Mouse (Mus musculus): ENCODE data around the gene Prkag2. TPM values are rescaled to one million over a fixed set of nuclear protein-coding genes. Genes with fewer than 3 reads are reported as not detected.

Prkag2 gene
- polyA plus RNA-seq, 1 experiment from 2014 or later: 4.8 TPM

GRCm38 (mm10) chr5:24950891-24951574, 149.4 kb downstream of the Prkag2 start:
- Histone ChIP-seq H3K9me3 (replicated peaks; ENCODE audit: control insufficient read depth, low read length) (no peaks in the 10 kb centered on the region), H3K9ac (ENCODE audit: low read depth, low read length) (no peak overlapping the region), H3K36me3 (ENCODE audit: control insufficient read depth, insufficient read depth) (no peaks in the 10 kb centered on the region), H3K27ac (ENCODE audit: low read length) (no peak overlapping the region), H3K4me3 (ENCODE audit: low read depth, low read length) (no peak overlapping the region), H3K27me3 (ENCODE audit: control insufficient read depth, insufficient read depth, low read depth, low read length) (no peaks in the 10 kb centered on the region), H3K4me2 (ENCODE audit: low read depth, low read length) (no peak overlapping the region), H3K4me1 (ENCODE audit: control insufficient read depth, low read depth, low read length) (no peaks in the 10 kb centered on the region)
- 65% methylated on average over 7 of the region's 7 CpGs for WGBS (ENCODE audit: insufficient replicate concordance)
- no peak for ATAC-seq (ENCODE audit: low read depth)

- H3K36me3 ChIP-seq (ENCODE audit: control insufficient read depth, insufficient read depth): no peaks in the 10 kb centered on the region
- no peak for ATAC-seq (ENCODE audit: low read depth)
- no peak overlapping the region for H3K9ac ChIP-seq (ENCODE audit: low read depth, low read length)
- H3K27me3 ChIP-seq (ENCODE audit: control insufficient read depth, insufficient read depth, low read depth, low read length): no peaks in the 10 kb centered on the region
- H3K4me3 ChIP-seq (ENCODE audit: low read depth, low read length): no peak overlapping the region
- H3K4me2 ChIP-seq (ENCODE audit: low read depth, low read length): no peak overlapping the region
- H3K4me1 ChIP-seq (ENCODE audit: control insufficient read depth, low read depth, low read length): no peaks in the 10 kb centered on the region
- H3K9me3 ChIP-seq (replicated peaks; ENCODE audit: control insufficient read depth, low read length): no peaks in the 10 kb centered on the region
- H3K27ac ChIP-seq (ENCODE audit: low read length): no peak overlapping the region
- WGBS (ENCODE audit: insufficient replicate concordance): 61% methylated on average over 6 of the region's 6 CpGs
These were observed 150.4 kb downstream of the Prkag2 start for GRCm38 (mm10) chr5:24950039-24950438.

- 49% methylated on average over 5 of the region's 5 CpGs for WGBS (ENCODE audit: insufficient replicate concordance)
- no peak for ATAC-seq (ENCODE audit: low read depth)
- no peak overlapping the region for H3K4me2 ChIP-seq (ENCODE audit: low read depth, low read length)
These were observed 162.2 kb downstream of the Prkag2 start for GRCm38 (mm10) chr5:24938046-24938822.

GRCm38 (mm10) chr5:24936451-24936850, 164.0 kb downstream of the Prkag2 start:
- H3K27ac ChIP-seq (ENCODE audit: low read length): no peak overlapping the region
- H3K9me3 ChIP-seq (replicated peaks; ENCODE audit: control insufficient read depth, low read length): 0 out of 2 replicates have a peak, but pooled peaks cover 4% of the 10 kb centered on the region
- H3K4me1 ChIP-seq (ENCODE audit: control insufficient read depth, low read depth, low read length): peaks cover 5% of the 10 kb centered on the region
- H3K36me3 ChIP-seq (ENCODE audit: control insufficient read depth, insufficient read depth): no peaks in the 10 kb centered on the region
- H3K9ac ChIP-seq (ENCODE audit: low read depth, low read length): no peak overlapping the region
- H3K4me3 ChIP-seq (ENCODE audit: low read depth, low read length): no peak overlapping the region
- 15% methylated on average over 8 of the region's 8 CpGs for WGBS (ENCODE audit: insufficient replicate concordance)
- no peak; the same call in 1 of the 2 replicates for ATAC-seq (ENCODE audit: low read depth)
- H3K27me3 ChIP-seq (ENCODE audit: control insufficient read depth, insufficient read depth, low read depth, low read length): no peaks in the 10 kb centered on the region
- no peak overlapping the region for H3K4me2 ChIP-seq (ENCODE audit: low read depth, low read length)

More at GRCm38 (mm10) chr5:24938046-24938822, 162.2 kb downstream of the Prkag2 start:
- no peak overlapping the region for H3K9ac ChIP-seq (ENCODE audit: low read depth, low read length)
- no peak overlapping the region for H3K27ac ChIP-seq (ENCODE audit: low read length)
- peaks cover 5% of the 10 kb centered on the region for H3K4me1 ChIP-seq (ENCODE audit: control insufficient read depth, low read depth, low read length)
- 0 out of 2 replicates have a peak, but pooled peaks cover 4% of the 10 kb centered on the region for H3K9me3 ChIP-seq (replicated peaks; ENCODE audit: control insufficient read depth, low read length)
- H3K27me3 ChIP-seq (ENCODE audit: control insufficient read depth, insufficient read depth, low read depth, low read length): no peaks in the 10 kb centered on the region
- H3K36me3 ChIP-seq (ENCODE audit: control insufficient read depth, insufficient read depth): no peaks in the 10 kb centered on the region
- no peak overlapping the region for H3K4me3 ChIP-seq (ENCODE audit: low read depth, low read length)

GRCm38 (mm10) chr5:24935446-24935845, 165.0 kb downstream of the Prkag2 start:
- WGBS (ENCODE audit: insufficient replicate concordance): 82% methylated on average over 10 of the region's 10 CpGs
- ATAC-seq (ENCODE audit: low read depth): no peak
- Histone ChIP-seq H3K4me1 (ENCODE audit: control insufficient read depth, low read depth, low read length) (peaks cover 5% of the 10 kb centered on the region), H3K36me3 (ENCODE audit: control insufficient read depth, insufficient read depth) (no peaks in the 10 kb centered on the region), H3K27me3 (ENCODE audit: control insufficient read depth, insufficient read depth, low read depth, low read length) (no peaks in the 10 kb centered on the region), H3K9ac (ENCODE audit: low read depth, low read length) (no peak overlapping the region), H3K4me3 (ENCODE audit: low read depth, low read length) (no peak overlapping the region), H3K4me2 (ENCODE audit: low read depth, low read length) (no peak overlapping the region), H3K27ac (ENCODE audit: low read length) (no peak overlapping the region), H3K9me3 (replicated peaks; ENCODE audit: control insufficient read depth, low read length) (0 out of 2 replicates have a peak, but pooled peaks cover 4% of the 10 kb centered on the region)

- 0 out of 2 replicates have a peak, but pooled peaks cover 4% of the 10 kb centered on the region for H3K9me3 ChIP-seq (replicated peaks; ENCODE audit: control insufficient read depth, low read length)
- no peak overlapping the region for H3K4me3 ChIP-seq (ENCODE audit: low read depth, low read length)
- H3K4me2 ChIP-seq (ENCODE audit: low read depth, low read length): no peak overlapping the region
- 79% methylated on average over 1 of the region's 1 CpGs for WGBS (ENCODE audit: insufficient replicate concordance)
- ATAC-seq (ENCODE audit: low read depth): no peak
- H3K27ac ChIP-seq (ENCODE audit: low read length): no peak overlapping the region
- peaks cover 12% of the 10 kb centered on the region for H3K4me1 ChIP-seq (ENCODE audit: control insufficient read depth, low read depth, low read length)
- no peaks in the 10 kb centered on the region for H3K36me3 ChIP-seq (ENCODE audit: control insufficient read depth, insufficient read depth)
- H3K9ac ChIP-seq (ENCODE audit: low read depth, low read length): no peak overlapping the region
- H3K27me3 ChIP-seq (ENCODE audit: control insufficient read depth, insufficient read depth, low read depth, low read length): no peaks in the 10 kb centered on the region
These were observed 166.7 kb downstream of the Prkag2 start for GRCm38 (mm10) chr5:24933760-24934159.

- Histone ChIP-seq H3K9ac (ENCODE audit: low read depth, low read length) (no peak overlapping the region), H3K9me3 (replicated peaks; ENCODE audit: control insufficient read depth, low read length) (0 out of 2 replicates have a peak, but pooled peaks cover 4% of the 10 kb centered on the region), H3K4me3 (ENCODE audit: low read depth, low read length) (no peak overlapping the region), H3K4me1 (ENCODE audit: control insufficient read depth, low read depth, low read length) (peaks cover 30% of the 10 kb centered on the region), H3K36me3 (ENCODE audit: control insufficient read depth, insufficient read depth) (no peaks in the 10 kb centered on the region), H3K4me2 (ENCODE audit: low read depth, low read length) (no peak overlapping the region), H3K27me3 (ENCODE audit: control insufficient read depth, insufficient read depth, low read depth, low read length) (no peaks in the 10 kb centered on the region), H3K27ac (ENCODE audit: low read length) (peak overlapping the region; percentile 18; the same call in 1 of the 2 replicates)
- WGBS (ENCODE audit: insufficient replicate concordance): 74% methylated on average over 10 of the region's 10 CpGs
- ATAC-seq (ENCODE audit: low read depth): no peak
These were observed 168.8 kb downstream of the Prkag2 start for GRCm38 (mm10) chr5:24931578-24932185.

- H3K9ac ChIP-seq (ENCODE audit: low read depth, low read length): no peak overlapping the region
- H3K9me3 ChIP-seq (replicated peaks; ENCODE audit: control insufficient read depth, low read length): 0 out of 2 replicates have a peak, but pooled peaks cover 4% of the 10 kb centered on the region
- H3K4me1 ChIP-seq (ENCODE audit: control insufficient read depth, low read depth, low read length): peaks cover 27% of the 10 kb centered on the region
- H3K4me3 ChIP-seq (ENCODE audit: low read depth, low read length): no peak overlapping the region
- no peak overlapping the region for H3K4me2 ChIP-seq (ENCODE audit: low read depth, low read length)
- peak; percentile 20; the same call in 1 of the 2 replicates for ATAC-seq (ENCODE audit: low read depth)
- H3K27me3 ChIP-seq (ENCODE audit: control insufficient read depth, insufficient read depth, low read depth, low read length): no peaks in the 10 kb centered on the region
- 69% methylated on average over 8 of the region's 8 CpGs for WGBS (ENCODE audit: insufficient replicate concordance)
- peak overlapping the region; percentile 18; the same call in 1 of the 2 replicates for H3K27ac ChIP-seq (ENCODE audit: low read length)
- H3K36me3 ChIP-seq (ENCODE audit: control insufficient read depth, insufficient read depth): no peaks in the 10 kb centered on the region
These were observed 169.4 kb downstream of the Prkag2 start for GRCm38 (mm10) chr5:24930831-24931577.

Data from liver, embryonic 16.5 days (tissue).